Mouse (Mus musculus) MEL (cell line): ENCODE measurements around the gene Nudt8. TPM values are rescaled to one million over a fixed set of nuclear protein-coding genes. Genes with fewer than 3 reads are reported as not detected.

Experiments used
- DNase-seq: peaks from one replicate; pipeline ENCODE4 v3.0.0; 2011; ENCODE audit warnings: low read depth, low spot score
- H3K27ac ChIP-seq: 2 replicates; pipeline ENCODE4 v1.5.1; 2012; ENCODE audit warnings: low read depth, mild to moderate bottlenecking, control low read depth, low read length, moderate library complexity; ENCODE audit not compliant: control insufficient read depth
- H3K27me3 ChIP-seq, 2 experiments: fragments of 150-350 bp in 1 of 2; sonication (generic) in 1 of 2; 2 replicates each; pipeline ENCODE4 v1.6.1; 2012; ENCODE audit warnings: low read length in 2 of 2, mild to moderate bottlenecking in 2 of 2, improper control_type of control experiment in 1 of 2, moderate library complexity in 1 of 2; ENCODE audit not compliant: insufficient read depth in 2 of 2, control insufficient read depth in 1 of 2
- H3K36me3 ChIP-seq, 2 experiments: 2 replicates each; pipeline ENCODE4 v1.6.1; 2012 to 2014; ENCODE audit warnings: low read length in 2 of 2, improper control_type of control experiment in 1 of 2, inconsistent platforms in 1 of 2, mild to moderate bottlenecking in 1 of 2; ENCODE audit not compliant: insufficient read depth in 2 of 2, control insufficient read depth in 1 of 2
- H3K4me1 ChIP-seq, 2 experiments: fragments of 150-350 bp in 1 of 2; sonication (generic) in 1 of 2; 2 replicates each; pipeline ENCODE4 v1.6.1; 2012; ENCODE audit warnings: low read length in 2 of 2, improper control_type of control experiment in 1 of 2, mild to moderate bottlenecking in 1 of 2; ENCODE audit not compliant: insufficient read depth in 2 of 2, control insufficient read depth in 1 of 2
- H3K4me3 ChIP-seq, 2 experiments: fragments of 150-350 bp in 1 of 2; sonication (generic) in 1 of 2; 2 replicates each; pipeline ENCODE4 v1.5.1; 2012; ENCODE audit warnings: low read depth in 2 of 2, low read length in 2 of 2, mild to moderate bottlenecking in 2 of 2, moderate library complexity in 2 of 2, control low read depth in 1 of 2, improper control_type of control experiment in 1 of 2; ENCODE audit not compliant: control insufficient read depth in 1 of 2, insufficient read depth in 1 of 2
- H3K79me2 ChIP-seq: 2 replicates; pipeline ENCODE4 v1.6.1; 2012; ENCODE audit warnings: mild to moderate bottlenecking, low read length, moderate library complexity; ENCODE audit not compliant: control insufficient read depth, poor library complexity, insufficient read depth
- H3K9ac ChIP-seq: 2 replicates; pipeline ENCODE4 v1.6.1; 2012; ENCODE audit warnings: low read depth, mild to moderate bottlenecking, control low read depth, low read length, moderate library complexity; ENCODE audit not compliant: control insufficient read depth, poor library complexity, severe bottlenecking
- H3K9me3 ChIP-seq: fragments of 150-350 bp; sonication (generic); replicated peaks from 2 replicates; pipeline ENCODE4 v1.6.1; 2012; ENCODE audit warnings: mild to moderate bottlenecking, low read length, improper control_type of control experiment, moderate library complexity; ENCODE audit not compliant: insufficient read depth
- BHLHE40 ChIP-seq: IDR thresholded peaks from 2 replicates; pipeline ENCODE4 v1.6.1; 2012; ENCODE audit warnings: low read depth, mild to moderate bottlenecking, inconsistent platforms, low read length, improper control_type of control experiment, borderline replicate concordance
- CHD1 ChIP-seq: IDR thresholded peaks from 2 replicates; pipeline ENCODE4 v1.6.1; 2012; ENCODE audit warnings: low read depth, mild to moderate bottlenecking, inconsistent platforms, low read length, improper control_type of control experiment
- CTCF ChIP-seq, 3 experiments: IDR thresholded peaks in 2 of 3; conservative IDR thresholded peaks in 1 of 3; 2 replicates each; pipeline ENCODE4 v1.5.1; 2011 to 2012; ENCODE audit warnings: low read length in 3 of 3, low read depth in 2 of 3, mild to moderate bottlenecking in 2 of 3, improper control_type of control experiment in 1 of 3, inconsistent platforms in 1 of 3, mixed read lengths in 1 of 3, moderate library complexity in 1 of 3; ENCODE audit not compliant: control insufficient read depth in 1 of 3, insufficient read depth in 1 of 3, poor library complexity in 1 of 3, severe bottlenecking in 1 of 3
- E2F4 ChIP-seq: IDR thresholded peaks from 2 replicates; pipeline ENCODE4 v1.6.1; 2011; ENCODE audit warnings: low read depth, low read length, improper control_type of control experiment, borderline replicate concordance
- ELF1 ChIP-seq: IDR thresholded peaks from 2 replicates; pipeline ENCODE4 v1.6.1; 2014; ENCODE audit warnings: low read depth, mild to moderate bottlenecking, inconsistent platforms, low read length, improper control_type of control experiment, moderate library complexity
- EP300 ChIP-seq, 2 experiments: IDR thresholded peaks; 2 replicates each; pipeline ENCODE4 v1.6.1; 2011; ENCODE audit warnings: improper control_type of control experiment in 2 of 2, low read length in 2 of 2, low read depth in 1 of 2, mild to moderate bottlenecking in 1 of 2
- HCFC1 ChIP-seq: IDR thresholded peaks from 2 replicates; pipeline ENCODE4 v1.6.1; 2012; ENCODE audit warnings: low read depth, mild to moderate bottlenecking, inconsistent platforms, low read length, improper control_type of control experiment, moderate library complexity
- KAT2A ChIP-seq: conservative IDR thresholded peaks from 2 replicates; pipeline ENCODE4 v1.6.1; 2012; ENCODE audit warnings: low read depth, low read length, improper control_type of control experiment, inconsistent platforms
- MAZ ChIP-seq: IDR thresholded peaks from 2 replicates; pipeline ENCODE4 v1.6.1; 2012; ENCODE audit warnings: low read depth, mild to moderate bottlenecking, inconsistent platforms, low read length, improper control_type of control experiment
- MEF2A ChIP-seq: IDR thresholded peaks from 2 replicates; pipeline ENCODE4 v1.6.1; 2014; ENCODE audit warnings: low read depth, mild to moderate bottlenecking, inconsistent platforms, low read length, improper control_type of control experiment; ENCODE audit not compliant: poor library complexity, insufficient replicate concordance, severe bottlenecking; ENCODE audit errors: extremely low read depth
- POLR2AphosphoS2 ChIP-seq: IDR thresholded peaks from 2 replicates; pipeline ENCODE4 v1.6.1; 2011; ENCODE audit warnings: low read length, improper control_type of control experiment
- SIN3A ChIP-seq: IDR thresholded peaks from 2 replicates; pipeline ENCODE4 v1.6.1; 2012; ENCODE audit warnings: low read length, improper control_type of control experiment, inconsistent platforms
- TAL1 ChIP-seq: IDR thresholded peaks from 2 replicates; pipeline ENCODE4 v1.6.1; 2012; ENCODE audit warnings: mild to moderate bottlenecking, inconsistent platforms, low read length, moderate library complexity, mixed read lengths
- TBP ChIP-seq: IDR thresholded peaks from 2 replicates; pipeline ENCODE4 v1.8.0; 2011; ENCODE audit warnings: low read depth, low read length, improper control_type of control experiment
- TCF12 ChIP-seq: IDR thresholded peaks from 2 replicates; pipeline ENCODE4 v1.6.1; 2014; ENCODE audit warnings: low read depth, mild to moderate bottlenecking, inconsistent platforms, low read length, improper control_type of control experiment, moderate library complexity
- UBTF ChIP-seq: IDR thresholded peaks from 2 replicates; pipeline ENCODE4 v1.6.1; 2012; ENCODE audit warnings: low read depth, mild to moderate bottlenecking, inconsistent platforms, low read length, improper control_type of control experiment, moderate library complexity, borderline replicate concordance; ENCODE audit not compliant: insufficient read depth
- USF2 ChIP-seq, 2 experiments: IDR thresholded peaks; 2 replicates each; pipeline ENCODE4 v1.6.1; 2011 to 2012; ENCODE audit warnings: improper control_type of control experiment in 2 of 2, low read length in 2 of 2, borderline replicate concordance in 1 of 2, inconsistent platforms in 1 of 2, low read depth in 1 of 2, mild to moderate bottlenecking in 1 of 2; ENCODE audit not compliant: insufficient read depth in 1 of 2
- ZC3H11A ChIP-seq: IDR thresholded peaks from 2 replicates; pipeline ENCODE4 v1.6.1; 2012; ENCODE audit warnings: low read depth, mild to moderate bottlenecking, inconsistent platforms, low read length, improper control_type of control experiment
- ZKSCAN1 ChIP-seq: IDR thresholded peaks from 2 replicates; pipeline ENCODE4 v1.6.1; 2012; ENCODE audit warnings: low read depth, mild to moderate bottlenecking, inconsistent platforms, low read length, improper control_type of control experiment, moderate library complexity
- ZMIZ1 ChIP-seq: IDR thresholded peaks from 2 replicates; pipeline ENCODE4 v1.6.1; 2012; ENCODE audit warnings: low read depth, mild to moderate bottlenecking, inconsistent platforms, low read length, improper control_type of control experiment, moderate library complexity
- ZNF384 ChIP-seq: IDR thresholded peaks from 2 replicates; pipeline ENCODE4 v1.6.1; 2012; ENCODE audit warnings: low read depth, mild to moderate bottlenecking, inconsistent platforms, low read length, improper control_type of control experiment
- polyA plus RNA-seq, 2 experiments: library from polyadenylated mRNA; stranded (reverse) in 1 of 2; unstranded in 1 of 2; fragments of >175 nt in 1 of 2; fragments of >200 nt in 1 of 2; gene quantifications; 2 replicates each; pipeline versions ENCODE4 v1.2.1 to v1.2.4; 2012; ENCODE audit warnings: low replicate concordance in 2 of 2, low read depth in 1 of 2; ENCODE audit not compliant: insufficient read length in 2 of 2, insufficient read depth in 1 of 2, missing spikeins in 1 of 2
- total RNA-seq: library from RNA; depleted of rRNA; stranded (reverse); fragments of 300-350 nt; gene quantifications from 2 replicates; pipeline ENCODE4 v1.2.3, GENCODE M21; 2012

The Nudt8 gene
- total and polyA plus RNA-seq, 3 experiments = 58.1 to 71.5 TPM; not detected in 1

DNA sequence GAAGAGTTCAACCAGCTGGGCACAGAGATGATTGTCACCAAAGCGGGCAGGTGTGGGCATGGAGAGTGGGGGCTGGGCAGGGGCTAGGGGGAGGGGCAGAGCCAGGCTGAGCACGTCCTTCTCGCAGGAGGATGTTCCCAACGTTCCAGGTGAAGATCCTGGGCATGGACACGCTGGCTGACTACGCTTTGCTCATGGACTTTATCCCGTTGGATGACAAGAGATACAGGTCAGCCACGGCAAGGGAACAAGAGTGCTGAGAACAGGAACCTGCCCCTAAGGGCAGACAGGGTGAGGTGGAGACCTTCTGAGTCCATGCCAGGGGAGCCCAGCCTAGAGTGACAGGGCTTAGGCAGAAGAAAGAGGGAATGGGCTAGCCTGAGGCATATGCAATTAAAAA lies 3.6 kb upstream of the Nudt8 start:
- Histone ChIP-seq H3K4me1 (peaks cover 0 to 14% of the 10 kb centered on the region in 2 experiments; a peak in 2 of 4 replicates), H3K9me3 (no peaks in the 10 kb centered on the region), H3K79me2 (peaks cover 1% of the 10 kb centered on the region; the same call in 1 of the 2 replicates), H3K27me3 (peaks cover 3 to 8% of the 10 kb centered on the region in 2 experiments), H3K27ac (no peak overlapping the region), H3K4me3 (no peak overlapping the region), H3K9ac (no peak overlapping the region), H3K36me3 (peaks cover 0 to 6% of the 10 kb centered on the region in 2 experiments; a peak in 2 of 4 replicates)
- DNase-seq = no peak
- TF ChIP-seq SIN3A (no peak), ZMIZ1 (no peak), UBTF (no peak), E2F4 (no peak), TAL1 (no peak), USF2 (IDR thresholded peaks at IDR 0.05; ENCODE audit: borderline replicate concordance in 1 of 2, insufficient read depth in 1 of 2, low read depth in 1 of 2, low read length in 2 of 2) (no peak), CTCF (IDR thresholded peaks at IDR 0.05 in 2 of 3, conservative IDR thresholded peaks at IDR 0.05 in 1 of 3; ENCODE audit: control insufficient read depth in 1 of 3, insufficient read depth in 1 of 3, low read depth in 2 of 3, low read length in 3 of 3, poor library complexity in 1 of 3, severe bottlenecking in 1 of 3) (no peak), MEF2A (no peak), CHD1 (no peak), ZKSCAN1 (no peak), BHLHE40 (no peak), KAT2A (no peak), ZNF384 (no peak)

DNA sequence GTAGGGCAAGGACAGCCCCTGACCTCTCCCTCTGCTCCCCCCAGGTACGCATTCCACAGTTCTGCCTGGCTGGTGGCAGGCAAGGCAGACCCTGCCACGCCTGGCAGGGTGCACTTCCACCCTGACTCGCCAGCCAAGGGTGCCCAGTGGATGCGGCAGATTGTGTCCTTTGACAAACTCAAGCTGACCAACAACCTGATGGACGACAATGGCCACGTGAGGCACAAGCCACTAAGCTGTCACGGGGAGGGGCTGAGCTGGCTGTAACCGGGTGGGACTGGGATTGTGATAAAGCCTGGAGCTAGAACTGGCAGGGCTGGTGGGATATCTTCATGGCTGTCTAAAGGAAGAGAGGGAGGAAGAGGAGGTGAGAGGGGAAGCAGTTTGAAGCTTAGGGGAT lies 3.1 kb upstream of the Nudt8 start:
- H3K9ac ChIP-seq = no peak overlapping the region

More for the DNA sequence above, 3.1 kb upstream of the Nudt8 start:
- H3K4me3 ChIP-seq = no peak overlapping the region
- H3K27ac ChIP-seq = no peak overlapping the region
- peaks cover 3 to 8% of the 10 kb centered on the region in 2 experiments for H3K27me3 ChIP-seq
- H3K4me1 ChIP-seq = peaks cover 0 to 15% of the 10 kb centered on the region in 2 experiments; a peak in 2 of 4 replicates
- no peak for DNase-seq
- TF ChIP-seq TCF12 (no peak), USF2 (IDR thresholded peaks at IDR 0.05; ENCODE audit: borderline replicate concordance in 1 of 2, insufficient read depth in 1 of 2, low read depth in 1 of 2, low read length in 2 of 2) (no peak), EP300 (IDR thresholded peaks at IDR 0.05; ENCODE audit: low read depth in 1 of 2, low read length in 2 of 2) (no peak), HCFC1 (no peak), POLR2AphosphoS2 (no peak), MAZ (no peak), ZNF384 (no peak), ZC3H11A (no peak), ZMIZ1 (no peak), TAL1 (no peak), TBP (no peak), CTCF (IDR thresholded peaks at IDR 0.05 in 2 of 3, conservative IDR thresholded peaks at IDR 0.05 in 1 of 3; ENCODE audit: control insufficient read depth in 1 of 3, insufficient read depth in 1 of 3, low read depth in 2 of 3, low read length in 3 of 3, poor library complexity in 1 of 3, severe bottlenecking in 1 of 3) (no peak), ELF1 (no peak)
- H3K9me3 ChIP-seq = no peaks in the 10 kb centered on the region
- peaks cover 0 to 6% of the 10 kb centered on the region in 2 experiments; a peak in 2 of 4 replicates for H3K36me3 ChIP-seq
- H3K79me2 ChIP-seq = peaks cover 1% of the 10 kb centered on the region; the same call in 1 of the 2 replicates
